In the genomic region with DNA sequence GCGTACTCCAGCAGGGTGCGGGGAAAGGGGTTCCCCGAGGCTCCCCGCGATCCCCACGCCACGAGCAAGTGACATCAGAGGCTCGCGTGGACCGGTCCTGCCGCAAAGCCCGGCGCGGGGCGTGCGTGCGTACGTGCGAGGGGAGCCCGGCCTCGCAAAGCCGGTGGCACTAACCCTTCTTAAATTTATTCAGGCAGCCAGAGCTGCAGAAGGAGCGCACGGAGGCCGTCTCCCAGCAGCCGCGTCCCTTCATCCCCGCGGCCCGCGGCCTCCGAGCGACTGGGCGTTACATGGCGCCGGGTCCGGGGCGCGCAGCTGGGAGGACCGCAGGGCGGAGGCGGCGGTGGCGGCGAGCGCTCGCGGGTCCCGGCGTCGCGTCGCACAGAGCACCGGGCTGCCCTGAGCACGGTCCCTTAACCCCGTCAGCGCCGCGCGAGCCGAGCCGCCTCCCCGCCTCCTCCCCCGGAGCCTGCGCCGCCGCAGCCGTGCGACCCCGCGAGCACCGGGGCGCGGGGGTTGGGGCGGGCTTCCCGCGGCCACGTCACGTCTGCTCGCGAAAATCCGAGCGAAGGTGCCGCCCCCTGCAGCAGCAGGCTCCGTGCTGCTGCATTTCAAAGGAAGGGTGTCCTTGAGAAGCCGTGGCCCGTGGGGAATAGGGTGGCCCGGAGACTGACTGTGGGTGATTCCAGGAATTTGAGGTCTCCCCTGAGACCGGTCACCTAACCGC, we compare ENCODE assay signal across 8 mouse cellular contexts.
DNase-seq lines count a peak whose midpoint lies in the region; ATAC-seq lines count a peak whose summit lies in the region.

No protein-coding gene starts in this region.

- H3K4me2 ChIP-seq in kidney, embryonic 16.5 days (replicated peaks; ENCODE audit: low read depth, low read length): peak overlapping the region; percentile 99

- peak overlapping the region; percentile 62 for H3K9ac ChIP-seq in kidney, embryonic 16.5 days (replicated peaks; ENCODE audit: low read length)

- H3K4me3 ChIP-seq in brown adipose tissue, adult 24 weeks (ENCODE audit: insufficient read depth, low read depth, low read length): peak overlapping the region; percentile 49
- peak overlapping the region; percentile 65 for H3K4me3 ChIP-seq in forebrain, embryonic 10.5 days
- H3K4me3 ChIP-seq in kidney, embryonic 16.5 days (ENCODE audit: low read length): peak overlapping the region; percentile 61

- intact Hi-C loops in left cerebral cortex, postnatal 36 days (cut with DNase I): loop anchor here (5.0 kb wide), 1 partner anchor 40 kb away; no protein-coding TSS in a partner anchor

- H3K36me3 ChIP-seq in forebrain, embryonic 10.5 days (replicated peaks): no peaks in the 10 kb centered on the region
- H3K36me3 ChIP-seq in kidney, embryonic 16.5 days (ENCODE audit: insufficient read depth, low read length): no peaks in the 10 kb centered on the region

- DNase-seq in left cerebral cortex, postnatal 36 days (ENCODE audit: low spot score in 2 of 2): peak; percentile 43 to 70
- no peak for DNase-seq in left cerebral cortex, adult 11 months (ENCODE audit: low spot score)
- DNase-seq in forebrain, embryonic 10.5 days (ENCODE audit: extremely low spot score, low spot score): peak; percentile 34
- peak; percentile 49 for DNase-seq in neural tube, embryonic 10.5 days (ENCODE audit: extremely low spot score, low spot score)
- DNase-seq in spleen, postnatal 14 days (ENCODE audit: low spot score in 2 of 2): no peak
- no peak for DNase-seq in lung, adult 18-20 months

- H3K9me3 ChIP-seq in forebrain, embryonic 10.5 days: no peaks in the 10 kb centered on the region
- no peaks in the 10 kb centered on the region for H3K9me3 ChIP-seq in kidney, embryonic 16.5 days (ENCODE audit: low read length)

- peak; percentile 43 for ATAC-seq in kidney, embryonic 16.5 days (ENCODE audit: low FRiP score, low TSS enrichment)

- peaks cover 58% of the 10 kb centered on the region for H3K27me3 ChIP-seq in forebrain, embryonic 10.5 days (ENCODE audit: poor library complexity, severe bottlenecking)
- H3K27me3 ChIP-seq in kidney, embryonic 16.5 days (ENCODE audit: insufficient read depth, low read length): peaks cover 33% of the 10 kb centered on the region

- no peaks in the 10 kb centered on the region for H3K4me1 ChIP-seq in brown adipose tissue, adult 24 weeks (ENCODE audit: control insufficient read depth, insufficient read depth, insufficient read length, low read length)
- peaks cover 22% of the 10 kb centered on the region for H3K4me1 ChIP-seq in forebrain, embryonic 10.5 days
- H3K4me1 ChIP-seq in kidney, embryonic 16.5 days (ENCODE audit: insufficient read depth, low read length): peaks cover 12% of the 10 kb centered on the region

- under 1% methylated on average over 89 of the region's 90 CpGs for WGBS in forebrain, embryonic 10.5 days
- WGBS in kidney, embryonic 16.5 days: under 1% methylated on average over 60 of the region's 90 CpGs

- H3K27ac ChIP-seq in brown adipose tissue, adult 24 weeks (replicated peaks; ENCODE audit: low read depth, low read length): no peak overlapping the region
- H3K27ac ChIP-seq in forebrain, embryonic 10.5 days: peak overlapping the region; percentile 65
- H3K27ac ChIP-seq in kidney, embryonic 16.5 days (ENCODE audit: low read length): no peak overlapping the region

Comparison
In these comparisons a context has a peak if more than half of its experiments do, and no peak if none do; other contexts are left out.
1. DNase-seq: peak in left cerebral cortex, postnatal 36 days (2 of 2), forebrain, embryonic 10.5 days (single experiment) and neural tube, embryonic 10.5 days (single experiment); none in left cerebral cortex, adult 11 months (single experiment), spleen, postnatal 14 days (0 of 2) and lung, adult 18-20 months (0 of 2).
2. Peak in every context shown above with its lines, with median percentiles within 50 percentile points of each other: H3K4me3 ChIP-seq.